Mouse (Mus musculus) cerebellum, adult (tissue): ENCODE data around the gene Gipc2.
A peak's percentile ranks its signal among the peaks of the same experiment; 100 is the strongest.
"Not testable (repeated sequence)": the region's sequence is repeated elsewhere in the genome, so short reads cannot be mapped to it uniquely, and the experiment has no call there.

Experiments used
- ATAC-seq: cut with Nextera tagmentation; 2 replicates; pipeline ENCODE4 v1.9.2; 2017; ENCODE audit warnings: mild to moderate bottlenecking, moderate library complexity, mixed read lengths; ENCODE audit not compliant: insufficient number of reproducible peaks, low FRiP score, low TSS enrichment

The Gipc2 gene

DNA sequence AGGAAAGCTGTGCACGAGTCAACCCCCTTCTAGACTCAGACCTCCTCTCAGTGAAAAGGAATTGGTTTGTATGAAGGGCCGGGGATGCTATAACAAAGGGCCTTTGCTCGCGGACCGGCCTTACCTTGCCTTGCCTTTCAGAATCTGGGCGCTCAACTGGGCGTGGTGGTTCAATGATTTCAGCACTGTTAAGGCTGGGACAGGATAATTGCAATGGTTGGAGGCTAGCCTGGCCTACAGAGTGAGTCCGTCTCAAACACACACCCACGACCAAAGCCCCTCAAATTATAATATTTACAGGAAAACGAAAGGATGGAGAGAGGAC is at the start of gene Gipc2:
Gene Gipc2 (minus strand): TSS at position 132 of the 325 bp plus-strand sequence.
- ATAC-seq, result no peak

DNA sequence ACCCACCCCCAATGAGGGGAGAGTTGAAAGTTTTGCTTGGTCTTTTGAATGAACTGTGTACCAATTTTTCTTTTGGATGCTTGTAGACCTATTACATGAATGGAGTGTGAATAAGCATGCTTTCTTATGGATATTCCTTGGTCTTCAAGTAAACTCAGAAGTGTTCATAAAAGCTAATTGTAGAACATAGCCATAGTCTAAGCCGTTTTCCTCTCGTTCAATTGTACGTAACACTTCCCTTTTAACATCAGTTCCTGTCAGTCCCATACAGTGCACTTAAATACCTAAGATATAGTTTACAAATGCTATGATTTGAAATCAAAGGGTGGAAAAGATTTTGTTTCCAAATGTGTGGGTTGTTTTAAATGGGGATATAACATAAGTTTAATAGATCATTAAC is 47.4 kb upstream of the Gipc2 start:
- ATAC-seq, result no peak

DNA sequence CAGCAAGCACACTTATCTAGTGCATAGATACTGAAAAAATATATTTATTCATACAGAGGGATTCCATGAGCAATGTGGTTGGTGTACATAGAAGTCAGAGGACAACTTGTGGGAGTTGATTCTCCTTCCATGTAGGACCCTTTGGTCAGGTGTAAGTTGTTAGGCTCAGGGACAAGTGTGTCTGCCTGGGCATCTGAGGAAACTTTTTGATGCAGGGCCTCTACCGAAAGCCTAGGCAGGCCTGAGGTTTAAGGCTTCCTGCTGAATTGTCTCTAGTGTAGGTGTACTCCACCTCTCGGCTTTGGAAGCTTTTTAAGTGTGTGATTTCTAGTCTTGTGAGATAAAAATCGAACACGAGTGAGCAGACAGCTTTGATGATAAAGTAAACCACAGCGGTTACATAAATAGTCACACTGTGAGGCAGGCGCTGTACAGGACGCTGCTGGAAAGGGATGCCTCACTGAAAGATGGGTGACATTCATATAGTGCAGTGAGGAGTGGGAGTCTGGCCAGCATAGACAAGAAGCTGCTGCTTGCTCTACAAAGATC is 45.8 kb upstream of the Gipc2 start:
- no peak for ATAC-seq

DNA sequence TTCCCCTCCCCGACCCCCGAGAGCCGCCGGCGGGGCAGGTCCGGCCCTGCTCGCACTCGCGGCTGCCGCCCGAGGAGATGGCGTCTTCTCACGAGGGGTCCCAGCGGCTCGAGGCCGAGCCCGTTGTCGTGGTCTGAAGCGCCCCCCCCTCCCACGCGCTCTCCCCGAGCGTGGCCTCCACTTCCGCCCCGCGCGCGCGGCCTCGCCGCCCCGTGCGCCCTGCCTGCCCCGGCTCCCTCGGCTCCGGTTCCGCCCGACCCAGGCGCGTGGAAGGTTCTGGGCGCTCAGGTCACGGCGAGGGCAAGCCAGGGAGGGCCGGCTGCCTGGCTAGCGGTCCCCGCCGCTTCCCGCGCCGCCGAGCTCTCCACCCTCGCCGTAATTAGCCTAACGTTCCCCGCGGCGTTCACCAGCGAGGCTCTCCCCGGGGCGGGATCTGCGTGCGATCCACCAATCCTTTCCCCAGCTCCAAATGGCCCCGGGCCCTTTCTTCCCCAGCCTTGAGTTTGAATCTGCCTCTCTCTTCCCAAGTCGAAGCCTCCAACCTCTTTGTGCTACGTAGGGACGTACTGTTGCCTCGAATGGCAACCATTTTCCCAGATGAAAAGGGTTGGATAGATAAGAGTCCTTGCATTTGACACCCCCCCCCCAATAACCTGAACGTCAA is 44.8 kb upstream of the Gipc2 start:
- peak; percentile 50 for ATAC-seq

DNA sequence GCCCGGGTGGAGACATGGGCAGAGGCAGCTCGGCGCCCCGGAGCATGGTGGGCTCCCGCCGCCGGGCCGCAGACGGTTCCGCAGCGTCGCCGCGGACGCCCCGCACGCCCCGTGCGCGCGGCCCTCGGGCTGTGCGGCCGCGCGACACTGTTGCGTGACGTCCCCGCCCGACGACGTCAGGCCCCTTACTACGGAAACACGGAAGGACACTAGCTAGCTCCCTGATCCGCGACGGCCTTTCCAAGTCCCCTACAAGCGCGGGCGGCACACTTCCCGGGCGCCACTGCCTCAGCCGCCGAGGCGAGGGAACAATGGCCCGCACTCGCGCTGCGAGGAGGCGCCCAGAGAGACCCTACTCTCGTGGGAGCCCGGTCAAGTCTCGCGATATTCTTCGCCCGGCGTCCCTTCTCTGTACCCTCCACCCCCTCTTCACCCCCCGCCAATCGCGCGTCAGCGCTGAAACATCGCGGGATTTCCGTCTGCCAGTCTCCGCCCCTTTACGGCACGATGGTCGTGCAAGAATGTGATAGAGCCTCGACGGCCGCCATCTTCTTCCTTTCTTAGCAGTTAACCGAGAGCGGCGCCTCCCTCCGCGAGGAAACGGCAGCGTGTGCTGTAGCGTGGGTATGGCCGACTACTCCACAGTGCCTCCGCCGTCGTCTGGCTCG is 44.1 kb upstream of the Gipc2 start, which contains the start of the genes Dnajb4 and Fubp1:
Gene Dnajb4 (minus strand): TSS at position 336 of the 668 bp plus-strand sequence.
Gene Fubp1 (plus strand): TSS at position 456 of the 668 bp plus-strand sequence.
- ATAC-seq, result peak; percentile 92

DNA sequence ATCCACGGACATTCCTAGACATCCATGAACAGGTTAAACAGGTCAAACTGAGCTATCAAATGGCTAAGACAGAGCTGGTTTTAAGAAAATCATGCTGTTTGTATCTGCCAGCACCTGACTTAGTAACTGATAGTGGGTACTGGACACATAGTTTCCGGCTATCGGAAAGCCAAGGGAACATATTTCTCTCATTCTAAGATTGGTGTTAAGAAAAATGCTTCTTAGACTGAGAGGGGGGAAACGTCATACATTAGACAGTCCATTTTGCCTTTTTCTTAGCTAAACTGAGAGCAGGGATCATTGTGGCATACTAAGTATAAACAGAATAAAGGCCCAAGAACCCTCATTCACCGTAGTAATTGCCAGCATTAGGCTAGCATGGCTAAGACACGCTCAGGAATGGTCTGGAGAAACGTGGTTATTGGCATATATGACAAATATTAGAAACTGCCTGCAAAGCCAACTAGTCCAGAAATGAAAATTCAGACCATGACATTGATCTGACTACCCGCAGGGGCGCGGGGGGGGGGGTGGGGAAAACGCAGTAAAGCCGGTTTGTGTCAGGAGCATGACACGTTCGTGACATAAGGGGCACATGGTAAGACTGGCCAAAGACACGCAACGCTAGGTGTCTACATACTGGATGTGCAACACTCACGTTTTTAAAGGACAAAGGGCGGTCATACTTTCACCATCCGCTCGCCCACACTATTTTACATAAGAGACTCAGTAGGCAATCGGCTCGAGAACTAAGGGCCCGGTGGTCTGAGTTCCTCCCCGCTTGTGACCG is 43.3 kb upstream of the Gipc2 start:
- no peak; the same call in 1 of the 2 replicates for ATAC-seq

DNA sequence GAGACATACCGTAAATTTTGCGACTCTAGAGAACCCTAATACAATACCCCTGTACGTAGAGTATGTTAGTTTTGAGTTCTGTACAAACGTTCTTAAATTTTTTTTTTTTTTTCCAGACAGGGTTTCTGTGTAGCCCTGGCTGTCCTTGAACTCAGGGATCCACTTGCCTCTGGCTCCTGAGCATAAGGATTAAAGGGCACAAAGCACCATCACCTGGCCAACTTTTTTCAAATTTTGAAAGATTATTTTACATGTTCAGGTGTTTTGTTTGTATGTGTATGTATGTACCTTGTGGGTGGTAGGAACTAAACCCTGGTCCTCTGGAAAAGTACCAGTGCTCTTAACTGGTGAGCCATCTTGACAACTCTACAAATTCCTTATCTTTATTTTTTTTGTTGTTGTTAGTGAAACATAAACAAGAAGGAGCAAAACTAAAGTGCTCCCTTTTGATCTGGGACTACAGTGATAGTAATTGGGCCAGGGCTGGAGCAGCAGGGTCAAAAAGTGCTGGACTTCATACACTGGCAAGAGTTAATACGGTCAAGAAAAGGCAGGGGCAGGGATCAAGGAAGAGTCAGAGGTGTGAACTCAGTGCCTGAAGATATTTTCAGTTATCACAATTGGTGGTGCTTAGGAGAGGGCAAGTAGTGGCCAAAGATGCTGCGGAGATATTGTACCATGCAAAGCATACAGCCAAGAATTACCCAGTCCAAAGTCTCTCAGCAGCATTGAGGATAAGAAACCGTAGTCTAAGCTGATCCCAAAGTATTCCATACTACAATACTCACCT is 42.3 kb upstream of the Gipc2 start:
- no peak for ATAC-seq

DNA sequence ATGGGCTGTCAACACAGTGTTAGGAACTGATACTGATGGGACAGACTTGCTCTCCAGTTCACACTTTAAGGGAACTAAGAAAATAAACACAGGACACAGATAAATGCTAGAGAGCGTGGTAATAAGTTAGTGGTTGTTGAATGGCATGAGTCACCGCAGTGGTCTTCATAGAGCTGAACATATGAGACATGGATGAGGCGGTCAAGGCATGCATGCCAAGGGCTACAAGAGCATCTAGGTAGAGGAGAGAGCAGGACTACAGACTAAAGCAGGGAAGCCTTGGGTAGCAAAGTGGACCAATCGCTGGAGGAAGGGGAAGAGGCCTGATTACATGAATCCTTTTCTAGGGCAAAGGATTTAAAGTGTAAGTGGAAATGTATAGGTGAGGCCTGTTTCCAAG is 41.1 kb upstream of the Gipc2 start:
- no peak for ATAC-seq

DNA sequence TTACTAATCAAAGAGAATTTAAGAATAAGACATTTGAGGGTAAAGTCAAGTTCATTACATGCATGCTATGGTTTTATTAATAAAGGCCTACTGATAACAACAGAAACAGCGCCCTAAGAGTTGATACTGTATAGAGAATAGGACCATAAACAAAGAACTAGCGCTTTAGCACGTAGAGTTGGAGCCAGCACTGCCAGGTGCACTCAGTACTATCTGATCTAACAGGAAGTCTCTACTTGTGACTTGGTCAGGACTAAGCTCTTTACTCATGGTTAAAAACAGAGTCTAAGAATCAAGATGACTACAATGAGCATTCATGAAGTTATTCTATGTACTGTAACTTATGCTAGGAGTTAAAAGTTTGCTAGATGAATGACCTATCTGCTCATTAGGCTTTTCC is 38.5 kb upstream of the Gipc2 start:
- no peak for ATAC-seq

DNA sequence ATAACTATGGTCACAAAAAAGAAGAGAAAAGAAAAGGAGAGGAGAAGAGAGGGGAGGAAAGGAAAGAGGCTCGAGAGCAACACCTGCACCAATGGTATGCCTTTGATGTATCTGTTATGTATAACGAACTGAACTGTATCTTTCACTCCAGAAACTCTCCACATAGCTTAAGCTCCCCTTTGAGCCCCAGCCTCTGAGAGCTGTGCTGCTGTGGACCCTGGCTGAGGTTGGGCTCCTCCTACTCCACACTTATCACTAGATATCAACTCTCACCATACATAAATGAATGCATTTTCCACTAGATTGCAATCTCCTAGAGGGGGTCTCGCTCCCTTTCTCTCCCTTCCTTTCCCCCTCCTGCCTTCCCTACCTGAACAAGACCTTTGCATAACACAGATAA is 38.0 kb upstream of the Gipc2 start:
- no peak for ATAC-seq

DNA sequence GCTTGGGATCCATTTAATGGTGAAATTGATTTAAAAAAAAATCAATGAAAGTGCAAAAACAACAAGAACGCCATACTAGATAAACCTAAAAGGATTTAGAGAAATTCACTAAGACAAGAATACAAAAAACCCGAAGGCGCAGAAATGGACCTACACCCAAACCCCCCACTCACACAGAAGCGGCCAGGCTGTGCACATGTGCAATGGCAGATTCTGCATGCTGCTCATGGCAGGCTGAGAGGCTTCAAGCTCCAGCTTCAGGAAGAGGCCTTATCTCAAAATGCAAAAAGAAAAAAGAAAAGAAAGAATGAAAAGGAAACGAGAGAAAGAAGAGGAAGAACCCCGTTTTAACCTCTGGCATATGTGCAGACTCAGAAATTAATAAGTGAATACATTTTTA is 37.4 kb upstream of the Gipc2 start:
- ATAC-seq, result no peak

DNA sequence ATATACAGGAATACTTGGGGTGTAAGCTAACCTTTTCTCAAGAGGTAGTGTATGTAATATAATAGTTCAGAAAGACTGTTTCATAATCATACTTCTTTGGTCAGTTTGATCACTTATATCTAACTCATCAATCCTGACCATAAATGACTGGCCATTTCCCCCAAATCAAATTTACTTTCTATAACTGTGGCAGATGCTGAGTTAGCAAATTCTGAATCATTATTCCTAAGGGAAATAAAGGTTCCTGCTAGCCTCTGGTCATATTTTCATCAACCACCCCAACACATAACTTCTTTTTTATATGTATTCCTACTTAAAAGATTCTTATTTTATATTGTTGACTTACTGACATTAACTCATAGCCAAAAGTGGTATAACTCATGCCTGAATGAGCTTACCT is 36.9 kb upstream of the Gipc2 start:
- no peak for ATAC-seq

DNA sequence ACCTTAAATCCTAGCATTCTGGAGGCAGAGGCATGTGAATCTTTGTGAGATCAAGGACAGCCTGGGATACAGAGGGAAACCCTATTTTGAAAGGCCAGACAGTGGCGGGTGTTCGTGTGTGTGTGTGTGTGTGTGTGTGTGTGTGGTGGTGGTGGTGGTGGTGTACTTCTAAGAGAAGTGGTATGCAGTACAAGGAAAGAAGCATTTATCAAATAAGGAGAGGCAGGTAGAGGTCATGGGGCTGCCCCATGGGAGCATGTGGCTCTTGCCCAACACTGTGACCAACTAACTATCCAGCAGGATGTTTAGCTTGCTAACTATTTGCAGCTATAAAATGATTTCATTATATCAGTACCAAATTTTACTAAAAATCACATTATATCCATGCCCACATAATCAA is 35.6 kb upstream of the Gipc2 start:
- no peak for ATAC-seq

DNA sequence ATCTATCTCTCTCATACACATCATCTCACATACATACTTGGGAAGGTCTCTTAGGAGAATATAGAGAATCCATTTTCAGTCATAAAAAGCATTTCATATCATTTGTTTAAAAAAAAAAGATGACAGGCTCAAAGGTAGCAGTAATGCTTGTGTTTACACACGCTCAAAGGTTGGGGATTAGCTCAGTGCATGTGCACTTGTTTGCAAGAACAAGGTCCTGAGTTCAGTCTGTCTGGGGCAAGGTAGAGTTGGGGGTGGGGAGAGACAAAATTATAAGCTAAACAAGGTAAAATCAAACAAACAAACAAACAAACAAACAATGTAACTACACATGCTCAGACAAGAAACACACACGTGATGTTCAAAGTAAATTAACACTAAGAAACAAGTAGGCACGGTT is 35.2 kb upstream of the Gipc2 start:
- no peak for ATAC-seq

DNA sequence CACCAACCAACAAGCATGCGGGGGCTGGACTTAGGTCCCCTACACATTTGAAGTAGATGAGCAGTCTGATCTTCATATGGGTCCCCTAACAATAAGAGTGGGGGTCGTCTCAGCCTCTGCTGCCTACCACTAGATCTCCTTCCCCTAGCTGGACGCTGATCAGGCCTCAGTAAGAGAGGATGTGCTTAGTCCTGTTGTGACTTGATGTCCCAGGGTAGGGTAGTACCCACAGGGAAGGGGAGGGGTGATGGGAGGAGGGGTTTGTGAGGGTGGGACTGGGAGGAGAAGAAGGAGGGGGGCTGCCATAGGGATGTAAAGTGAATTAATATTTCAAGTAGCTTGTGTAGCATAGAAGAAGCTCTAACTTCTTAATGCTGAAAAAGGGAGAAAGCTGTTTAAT is 33.1 kb upstream of the Gipc2 start:
- no peak for ATAC-seq

DNA sequence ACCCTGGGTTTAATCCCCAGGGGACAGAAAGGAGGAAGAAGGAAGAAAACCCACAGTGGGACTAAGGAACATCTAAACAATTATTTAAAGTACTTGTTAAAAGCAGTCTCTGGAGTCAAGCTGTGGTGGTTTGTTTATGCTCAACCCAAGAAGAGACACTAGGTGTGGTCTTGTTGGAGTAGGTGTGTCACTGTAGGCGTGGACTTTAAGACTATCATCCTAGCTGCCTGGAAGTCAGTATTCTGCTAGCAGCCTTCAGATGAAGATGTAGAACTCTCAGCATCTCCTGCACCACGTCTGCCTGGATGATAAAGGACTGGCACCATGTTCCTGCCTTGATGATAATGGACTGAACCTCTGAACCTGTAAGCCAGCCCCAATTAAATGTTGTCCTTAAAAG is 31.2 kb upstream of the Gipc2 start:
- not testable (repeated sequence) for ATAC-seq

DNA sequence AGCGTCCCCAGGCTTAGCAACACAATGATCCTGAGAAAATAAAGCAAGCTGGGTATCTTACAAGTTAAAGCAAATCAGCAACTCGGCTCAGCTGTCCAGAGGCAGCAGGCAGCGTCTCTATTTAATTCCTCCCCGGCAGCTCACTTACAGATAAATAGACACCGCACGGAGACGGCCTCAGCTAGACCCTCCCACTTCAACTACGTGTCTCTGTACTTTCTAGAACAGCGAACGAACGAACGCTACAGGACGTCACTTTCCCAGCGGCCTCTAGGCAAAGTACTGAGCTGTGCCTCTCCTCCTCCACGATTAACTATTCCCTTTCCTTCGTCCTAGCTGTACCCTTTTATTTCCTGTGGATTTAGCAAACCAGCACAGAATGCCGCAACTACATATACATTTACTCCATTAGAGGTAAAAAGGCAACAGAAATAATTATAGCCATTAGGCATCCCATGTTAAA is 27.6 kb upstream of the Gipc2 start:
- peak; percentile 98 for ATAC-seq

DNA sequence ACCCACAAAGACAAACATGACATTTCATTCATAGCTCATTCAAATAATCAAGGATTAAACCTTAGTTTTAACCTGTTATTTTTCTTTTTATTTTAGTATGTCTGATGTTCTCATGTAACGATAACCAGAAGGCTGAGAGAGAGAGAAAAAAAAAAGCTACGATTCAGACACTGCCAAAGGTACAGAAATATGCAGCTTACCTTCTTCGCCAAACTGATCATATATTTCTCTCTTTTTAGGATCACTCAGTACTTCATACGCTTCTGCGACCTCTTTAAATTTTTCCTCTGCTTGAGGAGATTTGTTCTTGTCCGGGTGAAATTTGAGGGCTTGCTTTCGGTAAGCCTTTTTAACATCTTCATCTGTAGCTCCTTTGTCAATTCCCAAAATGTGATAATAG is 27.1 kb upstream of the Gipc2 start:
- ATAC-seq, result no peak

DNA sequence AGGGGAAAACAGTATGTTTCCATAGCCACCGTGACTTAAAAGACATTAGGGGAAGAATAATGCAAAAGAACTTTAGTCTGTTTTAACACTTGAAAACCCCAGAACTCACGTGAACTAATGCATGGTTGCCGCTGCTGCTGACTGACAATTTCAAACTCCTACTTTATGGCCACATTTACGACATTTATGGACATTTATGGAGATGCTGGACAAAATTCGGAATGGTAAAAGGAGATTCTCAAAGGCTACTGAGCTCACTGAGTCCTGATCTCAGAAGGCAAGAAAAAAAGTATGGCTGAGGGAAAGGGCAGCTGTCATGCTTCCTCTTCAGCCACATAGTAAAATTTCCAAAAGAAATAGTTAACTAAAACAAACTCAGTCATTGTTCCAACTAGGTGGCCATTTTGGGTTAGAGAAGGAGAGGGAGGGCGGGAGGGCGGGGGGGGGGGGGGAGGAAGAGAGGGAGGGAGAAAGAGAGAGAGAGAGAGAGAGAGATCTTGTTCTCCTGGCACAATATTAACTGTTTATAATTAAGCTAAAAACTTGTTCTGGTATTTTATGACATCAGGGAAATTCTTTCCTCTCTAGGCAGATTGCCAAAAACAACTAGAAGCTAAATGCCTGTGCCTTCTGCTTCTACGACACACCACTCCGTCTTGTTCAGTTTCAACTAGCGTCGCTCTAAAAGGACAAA is 26.4 kb upstream of the Gipc2 start:
- ATAC-seq, result no peak

DNA sequence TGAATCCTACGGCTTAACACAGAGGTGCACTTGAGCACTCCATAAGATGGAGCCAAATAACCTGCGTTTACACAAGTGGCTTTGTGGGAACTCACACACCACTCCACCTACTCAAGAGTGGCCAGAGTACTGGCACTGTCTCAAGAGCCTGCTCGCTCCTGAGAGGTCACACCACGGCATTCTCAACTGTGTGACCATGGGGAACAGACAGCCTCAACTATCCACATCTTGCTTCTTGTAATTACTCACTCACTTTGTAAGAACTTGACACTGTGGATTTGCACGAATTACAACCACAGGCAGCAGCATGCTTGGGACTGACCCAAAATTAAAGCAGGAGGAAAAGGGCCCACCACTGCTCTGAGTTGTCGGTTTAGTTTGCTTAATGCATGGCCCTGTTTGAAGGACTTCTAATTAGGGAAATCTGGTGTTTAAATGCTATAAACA is 25.8 kb upstream of the Gipc2 start:
- ATAC-seq, result peak; percentile 17; the same call in 1 of the 2 replicates
